Mouse (Mus musculus): Measurements from ENCODE around the gene Vps13c. TPM values are rescaled to one million over a fixed set of nuclear protein-coding genes. Genes with fewer than 3 reads are reported as not detected.

Vps13c gene
- polyA plus RNA-seq, 1 experiment from 2014 or later, result 6.6 TPM

- Histone ChIP-seq H3K36me3 (ENCODE audit: insufficient read depth) (peaks cover 41% of the 10 kb centered on the region), H3K9ac (no peak overlapping the region), H3K4me2 (no peak overlapping the region), H3K9me3 (ENCODE audit: low read depth, low read length) (no peaks in the 10 kb centered on the region), H3K4me3 (ENCODE audit: low read depth, low read length) (no peak overlapping the region), H3K27me3 (ENCODE audit: insufficient read depth, low read length) (no peaks in the 10 kb centered on the region), H3K4me1 (ENCODE audit: insufficient read depth) (no peaks in the 10 kb centered on the region), H3K27ac (ENCODE audit: low read depth) (no peak overlapping the region)
- ATAC-seq (ENCODE audit: insufficient read depth) (no peak), DNase-seq (no peak)
- no peak for TF ChIP-seq CTCF (IDR thresholded peaks at IDR 0.05; ENCODE audit: low read depth)
- 74% methylated on average over 12 of the region's 12 CpGs for WGBS
Observed at GRCm38 (mm10) chr9:67896646-67897295, 56.6 kb downstream of the Vps13c start.

- TF ChIP-seq CTCF (IDR thresholded peaks at IDR 0.05; ENCODE audit: low read depth), result no peak
- Histone ChIP-seq H3K4me1 (ENCODE audit: insufficient read depth) (no peaks in the 10 kb centered on the region), H3K9me3 (ENCODE audit: low read depth, low read length) (no peaks in the 10 kb centered on the region), H3K9ac (no peak overlapping the region), H3K4me2 (no peak overlapping the region), H3K36me3 (ENCODE audit: insufficient read depth) (peaks cover 25% of the 10 kb centered on the region), H3K27me3 (ENCODE audit: insufficient read depth, low read length) (no peaks in the 10 kb centered on the region), H3K27ac (ENCODE audit: low read depth) (no peak overlapping the region), H3K4me3 (ENCODE audit: low read depth, low read length) (no peak overlapping the region)
- DNase-seq, result no peak
- 73% methylated on average over 5 of the region's 5 CpGs for WGBS
- ATAC-seq (ENCODE audit: insufficient read depth), result no peak
Observed at GRCm38 (mm10) chr9:67900398-67900797, 60.2 kb downstream of the Vps13c start.

- Histone ChIP-seq H3K36me3 (ENCODE audit: insufficient read depth) (peaks cover 37% of the 10 kb centered on the region), H3K9ac (no peak overlapping the region), H3K4me1 (ENCODE audit: insufficient read depth) (no peaks in the 10 kb centered on the region), H3K27me3 (ENCODE audit: insufficient read depth, low read length) (no peaks in the 10 kb centered on the region), H3K4me2 (no peak overlapping the region), H3K27ac (ENCODE audit: low read depth) (no peak overlapping the region), H3K4me3 (ENCODE audit: low read depth, low read length) (no peak overlapping the region), H3K9me3 (ENCODE audit: low read depth, low read length) (no peaks in the 10 kb centered on the region)
- WGBS, result 78% methylated on average over 6 of the region's 6 CpGs
- DNase-seq (no peak), ATAC-seq (ENCODE audit: insufficient read depth) (no peak)
- TF ChIP-seq CTCF (IDR thresholded peaks at IDR 0.05; ENCODE audit: low read depth), result no peak
Observed at GRCm38 (mm10) chr9:67904355-67904754, 64.2 kb downstream of the Vps13c start.

GRCm38 (mm10) chr9:67905541-67905940 lies 65.3 kb downstream of the Vps13c start:
- ATAC-seq (ENCODE audit: insufficient read depth) (no peak), DNase-seq (no peak)
- Histone ChIP-seq H3K4me1 (ENCODE audit: insufficient read depth) (no peaks in the 10 kb centered on the region), H3K4me3 (ENCODE audit: low read depth, low read length) (no peak overlapping the region), H3K4me2 (no peak overlapping the region), H3K36me3 (ENCODE audit: insufficient read depth) (peaks cover 48% of the 10 kb centered on the region), H3K27ac (ENCODE audit: low read depth) (no peak overlapping the region), H3K27me3 (ENCODE audit: insufficient read depth, low read length) (no peaks in the 10 kb centered on the region), H3K9me3 (ENCODE audit: low read depth, low read length) (no peaks in the 10 kb centered on the region), H3K9ac (no peak overlapping the region)
- TF ChIP-seq CTCF (IDR thresholded peaks at IDR 0.05; ENCODE audit: low read depth), result no peak
- 87% methylated on average over 2 of the region's 2 CpGs for WGBS

- no peak overlapping the region for H3K27ac ChIP-seq (ENCODE audit: low read depth)
- no peaks in the 10 kb centered on the region for H3K4me1 ChIP-seq (ENCODE audit: insufficient read depth)
- 84% methylated on average over 7 of the region's 7 CpGs for WGBS
- H3K27me3 ChIP-seq (ENCODE audit: insufficient read depth, low read length), result no peaks in the 10 kb centered on the region
- peaks cover 44% of the 10 kb centered on the region for H3K36me3 ChIP-seq (ENCODE audit: insufficient read depth)
- H3K9me3 ChIP-seq (ENCODE audit: low read depth, low read length), result no peaks in the 10 kb centered on the region
- no peak for ATAC-seq (ENCODE audit: insufficient read depth)
- TF ChIP-seq CTCF (IDR thresholded peaks at IDR 0.05; ENCODE audit: low read depth), result no peak
- H3K9ac ChIP-seq, result no peak overlapping the region
- H3K4me2 ChIP-seq, result no peak overlapping the region
- DNase-seq, result no peak
- H3K4me3 ChIP-seq (ENCODE audit: low read depth, low read length), result no peak overlapping the region
Observed at GRCm38 (mm10) chr9:67914681-67915080, 74.5 kb downstream of the Vps13c start.

GRCm38 (mm10) chr9:67922350-67922749 lies 82.2 kb downstream of the Vps13c start:
- H3K9me3 ChIP-seq (ENCODE audit: low read depth, low read length), result no peaks in the 10 kb centered on the region
- no peak for TF ChIP-seq CTCF (IDR thresholded peaks at IDR 0.05; ENCODE audit: low read depth)
- no peak overlapping the region for H3K9ac ChIP-seq
- WGBS, result 88% methylated on average over 5 of the region's 5 CpGs
- H3K4me3 ChIP-seq (ENCODE audit: low read depth, low read length), result no peak overlapping the region
- H3K27me3 ChIP-seq (ENCODE audit: insufficient read depth, low read length), result no peaks in the 10 kb centered on the region
- no peak overlapping the region for H3K4me2 ChIP-seq
- DNase-seq, result no peak
- H3K4me1 ChIP-seq (ENCODE audit: insufficient read depth), result no peaks in the 10 kb centered on the region
- H3K27ac ChIP-seq (ENCODE audit: low read depth), result no peak overlapping the region
- no peak for ATAC-seq (ENCODE audit: insufficient read depth)
- H3K36me3 ChIP-seq (ENCODE audit: insufficient read depth), result peaks cover 38% of the 10 kb centered on the region

- Histone ChIP-seq H3K27ac (ENCODE audit: low read depth) (no peak overlapping the region), H3K9ac (no peak overlapping the region), H3K9me3 (ENCODE audit: low read depth, low read length) (no peaks in the 10 kb centered on the region), H3K36me3 (ENCODE audit: insufficient read depth) (peaks cover 50% of the 10 kb centered on the region), H3K4me2 (no peak overlapping the region), H3K27me3 (ENCODE audit: insufficient read depth, low read length) (no peaks in the 10 kb centered on the region), H3K4me3 (ENCODE audit: low read depth, low read length) (no peak overlapping the region), H3K4me1 (ENCODE audit: insufficient read depth) (no peaks in the 10 kb centered on the region)
- no peak for ATAC-seq (ENCODE audit: insufficient read depth)
- WGBS, result 52% methylated on average over 7 of the region's 7 CpGs
- peak; percentile 68 for DNase-seq
- TF ChIP-seq CTCF (IDR thresholded peaks at IDR 0.05; ENCODE audit: low read depth), result no peak
Observed at GRCm38 (mm10) chr9:67930629-67931028, 90.4 kb downstream of the Vps13c start.

All from lung, embryonic 14.5 days (tissue).